Mouse (Mus musculus): Measurements from ENCODE around the gene Trip6. TPM values are rescaled to one million over a fixed set of nuclear protein-coding genes. Genes with fewer than 3 reads are reported as not detected.

Trip6 gene
- polyA plus RNA-seq, 1 experiment from 2014 or later: 43.1 TPM

- WGBS: 55% methylated on average over 18 of the region's 18 CpGs
- no peaks in the 10 kb centered on the region for H3K4me1 ChIP-seq (ENCODE audit: control insufficient read depth, insufficient read depth, low read length)
- no peaks in the 10 kb centered on the region for H3K36me3 ChIP-seq (ENCODE audit: control insufficient read depth, insufficient read depth)
- H3K27me3 ChIP-seq (ENCODE audit: control insufficient read depth, insufficient read depth, low read length): 0 out of 2 replicates have a peak, but pooled peaks cover 3% of the 10 kb centered on the region
- H3K9ac ChIP-seq (ENCODE audit: low read length): no peak overlapping the region
- no peak overlapping the region for H3K4me3 ChIP-seq (ENCODE audit: low read length)
- no peak overlapping the region for H3K27ac ChIP-seq (ENCODE audit: low read length)
- H3K9me3 ChIP-seq (replicated peaks; ENCODE audit: control insufficient read depth, low read length): peaks cover 4% of the 10 kb centered on the region; the same call in 1 of the 2 replicates
- H3K4me2 ChIP-seq (ENCODE audit: low read depth, low read length): no peak overlapping the region
- no peak for ATAC-seq (replicated peaks; ENCODE audit: extremely low read depth, insufficient read depth, low FRiP score)
These were observed 36.6 kb downstream of the Trip6 start for GRCm38 (mm10) chr5:137277360-137278342.

- no peak overlapping the region for H3K9ac ChIP-seq (ENCODE audit: low read length)
- no peak overlapping the region for H3K27ac ChIP-seq (ENCODE audit: low read length)
- 0 out of 2 replicates have a peak, but pooled peaks cover 3% of the 10 kb centered on the region for H3K27me3 ChIP-seq (ENCODE audit: control insufficient read depth, insufficient read depth, low read length)
- WGBS: 22% methylated on average over 18 of the region's 18 CpGs
- H3K4me3 ChIP-seq (ENCODE audit: low read length): no peak overlapping the region
- peak overlapping the region; percentile 31 for H3K4me2 ChIP-seq (ENCODE audit: low read depth, low read length)
- no peaks in the 10 kb centered on the region for H3K4me1 ChIP-seq (ENCODE audit: control insufficient read depth, insufficient read depth, low read length)
- peak; percentile 67 for ATAC-seq (replicated peaks; ENCODE audit: extremely low read depth, insufficient read depth, low FRiP score)
- peaks cover 5% of the 10 kb centered on the region; the same call in 1 of the 2 replicates for H3K9me3 ChIP-seq (replicated peaks; ENCODE audit: control insufficient read depth, low read length)
- no peaks in the 10 kb centered on the region for H3K36me3 ChIP-seq (ENCODE audit: control insufficient read depth, insufficient read depth)
These were observed 45.9 kb downstream of the Trip6 start for GRCm38 (mm10) chr5:137268131-137268910.

DNA sequence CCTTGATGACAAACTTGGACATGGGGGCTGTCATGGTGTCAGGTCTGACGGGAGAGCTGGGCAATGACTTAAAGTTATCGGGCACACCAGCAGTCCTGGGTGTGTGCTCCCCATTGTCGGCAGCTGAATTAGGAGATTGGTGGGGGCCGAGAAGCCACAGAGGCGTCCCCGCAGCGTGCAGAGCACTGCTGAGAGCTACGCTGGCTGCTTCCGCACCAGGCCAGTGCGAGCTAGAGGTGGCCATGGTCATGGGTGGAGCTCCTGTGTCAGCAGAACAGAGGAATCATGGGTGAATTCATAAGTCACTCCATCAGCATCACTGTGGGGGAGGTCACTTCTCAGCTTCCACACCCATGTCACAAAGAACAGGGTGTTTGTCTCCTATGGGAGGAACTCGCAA lies 49.4 kb downstream of the Trip6 start:
- H3K4me3 ChIP-seq (ENCODE audit: low read length): no peak overlapping the region
- no peaks in the 10 kb centered on the region for H3K4me1 ChIP-seq (ENCODE audit: control insufficient read depth, insufficient read depth, low read length)
- no peak overlapping the region for H3K4me2 ChIP-seq (ENCODE audit: low read depth, low read length)
- H3K36me3 ChIP-seq (ENCODE audit: control insufficient read depth, insufficient read depth): no peaks in the 10 kb centered on the region
- no peak for ATAC-seq (replicated peaks; ENCODE audit: extremely low read depth, insufficient read depth, low FRiP score)
- no peak overlapping the region for H3K27ac ChIP-seq (ENCODE audit: low read length)
- H3K9ac ChIP-seq (ENCODE audit: low read length): no peak overlapping the region
- H3K27me3 ChIP-seq (ENCODE audit: control insufficient read depth, insufficient read depth, low read length): 0 out of 2 replicates have a peak, but pooled peaks cover 3% of the 10 kb centered on the region
- WGBS: 86% methylated on average over 11 of the region's 11 CpGs
- H3K9me3 ChIP-seq (replicated peaks; ENCODE audit: control insufficient read depth, low read length): no peaks in the 10 kb centered on the region

GRCm38 (mm10) chr5:137263897-137264720 lies 50.1 kb downstream of the Trip6 start:
- H3K4me2 ChIP-seq (ENCODE audit: low read depth, low read length): no peak overlapping the region
- H3K36me3 ChIP-seq (ENCODE audit: control insufficient read depth, insufficient read depth): no peaks in the 10 kb centered on the region
- ATAC-seq (replicated peaks; ENCODE audit: extremely low read depth, insufficient read depth, low FRiP score): no peak
- H3K27me3 ChIP-seq (ENCODE audit: control insufficient read depth, insufficient read depth, low read length): 0 out of 2 replicates have a peak, but pooled peaks cover 3% of the 10 kb centered on the region
- WGBS: 70% methylated on average over 14 of the region's 14 CpGs
- no peaks in the 10 kb centered on the region for H3K4me1 ChIP-seq (ENCODE audit: control insufficient read depth, insufficient read depth, low read length)
- no peak overlapping the region for H3K4me3 ChIP-seq (ENCODE audit: low read length)
- H3K27ac ChIP-seq (ENCODE audit: low read length): no peak overlapping the region
- no peak overlapping the region for H3K9ac ChIP-seq (ENCODE audit: low read length)
- H3K9me3 ChIP-seq (replicated peaks; ENCODE audit: control insufficient read depth, low read length): no peaks in the 10 kb centered on the region

Small RNA genes within 50 kb of the gene (microRNA-seq; reads per million reads assigned to microRNA genes)
- gene Mir7036 (0.79 reads per million), gene Mir8116 (not detected)

Other genes with a start within 250 kb of the Trip6 start
- gene Serpine1, start 242.1 kb downstream of the Trip6 start, polyA plus RNA-seq (2015; fragmentation: Nextera tagmentation; extraction: Ambion mirVana): 1.1 and 1.3 TPM in 2 replicates
- gene Trim56, start 198.2 kb downstream of the Trip6 start, polyA plus RNA-seq (2015; fragmentation: Nextera tagmentation; extraction: Ambion mirVana): 7.1 and 7.2 TPM in 2 replicates
- gene Muc3, start 165.1 kb downstream of the Trip6 start, polyA plus RNA-seq (2015; fragmentation: Nextera tagmentation; extraction: Ambion mirVana): 3.5 TPM in 1 of 2 replicates, not detected in the other
- 0.26 and 0.27 TPM in 2 replicates for gene Muc3a, start 102.0 kb downstream of the Trip6 start, polyA plus RNA-seq (2015; fragmentation: Nextera tagmentation; extraction: Ambion mirVana)
- gene Ache, start 26.9 kb downstream of the Trip6 start, polyA plus RNA-seq (2015; fragmentation: Nextera tagmentation; extraction: Ambion mirVana): 10.6 and 16.7 TPM in 2 replicates
- 8.5 TPM in 2 replicates for gene Ufsp1, start 19.8 kb downstream of the Trip6 start, polyA plus RNA-seq (2015; fragmentation: Nextera tagmentation; extraction: Ambion mirVana)
- gene Srrt, start 6.7 kb downstream of the Trip6 start, polyA plus RNA-seq (2015; fragmentation: Nextera tagmentation; extraction: Ambion mirVana): 94.5 and 97.0 TPM in 2 replicates
- gene Slc12a9, start 19.2 kb upstream of the Trip6 start, polyA plus RNA-seq (2015; fragmentation: Nextera tagmentation; extraction: Ambion mirVana): 7.7 and 8.5 TPM in 2 replicates
- 32.1 and 36.4 TPM in 2 replicates for gene Ephb4, start 35.7 kb upstream of the Trip6 start, polyA plus RNA-seq (2015; fragmentation: Nextera tagmentation; extraction: Ambion mirVana)
- 0.02 and 0.09 TPM in 2 replicates for gene Zan, start 162.7 kb upstream of the Trip6 start, polyA plus RNA-seq (2015; fragmentation: Nextera tagmentation; extraction: Ambion mirVana)
- gene Pop7, start 188.1 kb upstream of the Trip6 start, polyA plus RNA-seq (2015; fragmentation: Nextera tagmentation; extraction: Ambion mirVana): 43.3 and 45.5 TPM in 2 replicates
- 8.9 and 9.7 TPM in 2 replicates for gene Gigyf1, start 204.1 kb upstream of the Trip6 start, polyA plus RNA-seq (2015; fragmentation: Nextera tagmentation; extraction: Ambion mirVana)
- not detected in 2 replicates for gene Epo, start 218.8 kb upstream of the Trip6 start, polyA plus RNA-seq (2015; fragmentation: Nextera tagmentation; extraction: Ambion mirVana)
- 276 and 285 TPM in 2 replicates for gene Gnb2, start 219.1 kb upstream of the Trip6 start, polyA plus RNA-seq (2015; fragmentation: Nextera tagmentation; extraction: Ambion mirVana)
- 0.33 and 0.36 TPM in 2 replicates for gene Actl6b, start 239.1 kb upstream of the Trip6 start, polyA plus RNA-seq (2015; fragmentation: Nextera tagmentation; extraction: Ambion mirVana)